Mouse (Mus musculus) limb, embryonic 14.5 days (tissue): ENCODE measurements at regions not wholly inside any gene's neighbourhood (a gene's known extent, or its start where the extent isn't known, plus 50 kb on each side); places are given as distances from the start of the nearest gene placed in this dataset.

Experiments used
- ATAC-seq: fragments of 200-750 bp; cut with Nextera tagmentation; 2 replicates; pipeline ENCODE4 v1.8.0; 2017; ENCODE audit warnings: low read depth, moderate number of reproducible peaks, moderate TSS enrichment; ENCODE audit not compliant: low FRiP score
- DNase-seq: peaks from one replicate; pipeline ENCODE4 v3.0.0-alpha.2; 2015; ENCODE audit warnings: low spot score
- H3K27ac ChIP-seq: fragments of 300-500 bp; sonication (generic); replicated peaks from 2 replicates; pipeline ENCODE4 v1.5.1; 2014; ENCODE audit warnings: low read depth, mild to moderate bottlenecking, low read length, moderate library complexity, mixed read lengths
- H3K27me3 ChIP-seq: fragments of 300-500 bp; sonication (generic); 2 replicates; pipeline ENCODE4 v1.6.1; 2014; ENCODE audit warnings: low read length, mixed read lengths; ENCODE audit not compliant: control insufficient read depth, insufficient read depth
- H3K36me3 ChIP-seq: fragments of 300-500 bp; sonication (generic); 2 replicates; pipeline ENCODE4 v1.6.1; 2014; ENCODE audit warnings: mild to moderate bottlenecking, low read length, moderate library complexity, mixed read lengths; ENCODE audit not compliant: control insufficient read depth, insufficient read depth
- H3K4me1 ChIP-seq: fragments of 300-500 bp; sonication (generic); 2 replicates; pipeline ENCODE4 v1.6.1; 2014; ENCODE audit warnings: antibody characterized with exemption, low read length, mixed read lengths; ENCODE audit not compliant: control insufficient read depth, insufficient read depth
- H3K4me2 ChIP-seq: fragments of 300-500 bp; sonication (generic); replicated peaks from 2 replicates; pipeline ENCODE4 v1.6.1; 2014; ENCODE audit warnings: low read depth, mild to moderate bottlenecking, low read length, moderate library complexity; ENCODE audit not compliant: severe bottlenecking
- H3K4me3 ChIP-seq: fragments of 300-500 bp; sonication (generic); replicated peaks from 2 replicates; pipeline ENCODE4 v1.5.1; 2014; ENCODE audit warnings: low read length
- H3K9ac ChIP-seq: fragments of 300-500 bp; sonication (generic); 2 replicates; pipeline ENCODE4 v1.6.1; 2014; ENCODE audit warnings: mild to moderate bottlenecking, low read depth, low read length, moderate library complexity; ENCODE audit not compliant: severe bottlenecking
- H3K9me3 ChIP-seq: fragments of 300-500 bp; sonication (generic); 2 replicates; pipeline ENCODE4 v1.6.1; 2016; ENCODE audit warnings: low read length; ENCODE audit not compliant: control insufficient read depth
- POLR2A ChIP-seq: fragments of 200-500 bp; IDR thresholded peaks from 2 replicates; pipeline ENCODE4 v1.8.0; 2012; ENCODE audit warnings: inconsistent platforms, mild to moderate bottlenecking, moderate library complexity, borderline replicate concordance; ENCODE audit not compliant: insufficient read depth, insufficient read length; ENCODE audit errors: extremely low read depth
- WGBS: fragments of 180-500 bp; shearing (Covaris S2); extraction: QIAGEN DNeasy Blood & Tissue Kit; methylation state at CpG from one replicate; pipeline ENCODE4 v1.1.7; 2014; 5-methylcytosine and 5-hydroxymethylcytosine counted together

GRCm38 (mm10) chr13:41957932-41958331 is 93.9 kb upstream of the Hivep1 start:
- Histone ChIP-seq H3K9me3 (no peaks in the 10 kb centered on the region), H3K27ac (no peak overlapping the region), H3K4me3 (no peak overlapping the region), H3K27me3 (no peaks in the 10 kb centered on the region), H3K9ac (no peak overlapping the region), H3K4me1 (no peaks in the 10 kb centered on the region), H3K4me2 (no peak overlapping the region), H3K36me3 (no peaks in the 10 kb centered on the region)
- no peak for ATAC-seq
- WGBS: 82% methylated on average over 4 of the region's 4 CpGs
- TF ChIP-seq POLR2A: no peak
- DNase-seq: no peak

GRCm38 (mm10) chr13:41955884-41956283 is 95.9 kb upstream of the Hivep1 start:
- Histone ChIP-seq H3K9ac (no peak overlapping the region), H3K27me3 (no peaks in the 10 kb centered on the region), H3K4me1 (no peaks in the 10 kb centered on the region), H3K9me3 (no peaks in the 10 kb centered on the region), H3K4me2 (no peak overlapping the region), H3K4me3 (no peak overlapping the region), H3K27ac (no peak overlapping the region), H3K36me3 (no peaks in the 10 kb centered on the region)
- no peak for ATAC-seq
- 92% methylated on average over 4 of the region's 4 CpGs for whole genome bisulfite sequencing
- DNase-seq: no peak
- no peak for TF ChIP-seq POLR2A

- WGBS: 66% methylated on average over 3 of the region's 3 CpGs
- no peaks in the 10 kb centered on the region for H3K27me3 ChIP-seq
Measured at GRCm38 (mm10) chr13:41955198-41955597, 96.6 kb upstream of the Hivep1 start.

GRCm38 (mm10) chr13:41952453-41952852 is 99.4 kb upstream of the Hivep1 start:
- TF ChIP-seq POLR2A: no peak
- Histone ChIP-seq H3K36me3 (no peaks in the 10 kb centered on the region), H3K4me2 (no peak overlapping the region), H3K4me3 (no peak overlapping the region), H3K9me3 (no peaks in the 10 kb centered on the region), H3K27ac (no peak overlapping the region), H3K27me3 (no peaks in the 10 kb centered on the region), H3K4me1 (no peaks in the 10 kb centered on the region), H3K9ac (no peak overlapping the region)
- DNase-seq: no peak
- 59% methylated on average over 3 of the region's 3 CpGs for WGBS
- ATAC-seq: no peak

More at GRCm38 (mm10) chr13:41955198-41955597, 96.6 kb upstream of the Hivep1 start:
- H3K4me3 ChIP-seq: no peak overlapping the region
- TF ChIP-seq POLR2A: no peak
- no peak overlapping the region for H3K4me2 ChIP-seq
- H3K4me1 ChIP-seq: no peaks in the 10 kb centered on the region
- H3K9me3 ChIP-seq: no peaks in the 10 kb centered on the region
- DNase-seq (no peak), ATAC-seq (no peak)
- no peak overlapping the region for H3K27ac ChIP-seq
- H3K36me3 ChIP-seq: no peaks in the 10 kb centered on the region
- no peak overlapping the region for H3K9ac ChIP-seq

- no peak overlapping the region for H3K4me3 ChIP-seq
- no peak for TF ChIP-seq POLR2A
- ATAC-seq (no peak), DNase-seq (no peak)
- H3K27me3 ChIP-seq: no peaks in the 10 kb centered on the region
- H3K4me2 ChIP-seq: no peak overlapping the region
- 80% methylated on average over 3 of the region's 3 CpGs for WGBS
- H3K9me3 ChIP-seq: no peaks in the 10 kb centered on the region
- no peaks in the 10 kb centered on the region for H3K4me1 ChIP-seq
- no peak overlapping the region for H3K27ac ChIP-seq
- H3K9ac ChIP-seq: no peak overlapping the region
- no peaks in the 10 kb centered on the region for H3K36me3 ChIP-seq
Measured at GRCm38 (mm10) chr13:41948241-41948640, 100.8 kb upstream of the Adtrp start.
